Mouse (Mus musculus) liver, postnatal 0 days (tissue): ENCODE measurements around the gene Hk3. TPM values are rescaled to one million over a fixed set of nuclear protein-coding genes. Genes with fewer than 3 reads are reported as not detected.

ENCODE experiments used
- ATAC-seq: fragments of 200-750 bp; cut with Nextera tagmentation; 2 replicates; pipeline ENCODE4 v1.8.0; 2017; ENCODE audit warnings: mild to moderate bottlenecking, moderate library complexity
- DNase-seq: peaks from one replicate; pipeline ENCODE4 v3.0.0-alpha.2; 2016
- H3K27ac ChIP-seq: fragments of 300-500 bp; sonication (generic); 2 replicates; pipeline ENCODE4 v1.5.1; 2014; ENCODE audit warnings: antibody characterized with exemption, moderate library complexity, mild to moderate bottlenecking, low read depth
- H3K27me3 ChIP-seq: fragments of 300-500 bp; sonication (generic); 2 replicates; pipeline ENCODE4 v1.6.1; 2014; ENCODE audit warnings: low read length, control low read depth, mixed read lengths; ENCODE audit not compliant: insufficient read depth
- H3K36me3 ChIP-seq: fragments of 300-500 bp; sonication (generic); replicated peaks from 2 replicates; pipeline ENCODE4 v1.6.1; 2014; ENCODE audit warnings: mild to moderate bottlenecking, control low read depth, low read length, moderate library complexity, mixed read lengths; ENCODE audit not compliant: insufficient read depth
- H3K4me1 ChIP-seq: fragments of 300-500 bp; sonication (generic); 2 replicates; pipeline ENCODE4 v1.6.1; 2014; ENCODE audit warnings: antibody characterized with exemption, mild to moderate bottlenecking, control low read depth; ENCODE audit not compliant: insufficient read depth
- H3K4me2 ChIP-seq: fragments of 300-500 bp; sonication (generic); 2 replicates; pipeline ENCODE4 v1.6.1; 2014; ENCODE audit warnings: low read depth, mild to moderate bottlenecking, low read length, moderate library complexity, mixed read lengths
- H3K4me3 ChIP-seq: fragments of 300-500 bp; sonication (generic); 2 replicates; pipeline ENCODE4 v1.5.1; 2014; ENCODE audit warnings: low read depth, low read length
- H3K9ac ChIP-seq: fragments of 300-500 bp; sonication (generic); replicated peaks from 2 replicates; pipeline ENCODE4 v1.6.1; 2014; ENCODE audit warnings: mild to moderate bottlenecking, moderate library complexity
- H3K9me3 ChIP-seq: fragments of 300-500 bp; sonication (generic); 2 replicates; pipeline ENCODE4 v1.6.1; 2016; ENCODE audit warnings: mild to moderate bottlenecking, control low read depth, low read length, mixed read lengths
- CTCF ChIP-seq: sonication (generic); IDR thresholded peaks from 2 replicates; pipeline ENCODE4 v1.5.1; 2016; ENCODE audit warnings: antibody characterized with exemption, low read depth
- EP300 ChIP-seq: IDR thresholded peaks from 2 replicates; pipeline ENCODE4 v1.6.1; 2016; ENCODE audit warnings: antibody characterized with exemption, low read depth, mild to moderate bottlenecking
- WGBS: fragments of 180-500 bp; shearing (Covaris S2); extraction: QIAGEN DNeasy Blood & Tissue Kit; methylation state at CpG from one replicate; pipeline ENCODE4 v1.1.7; 2014; ENCODE audit not compliant: insufficient replicate concordance; 5-methylcytosine and 5-hydroxymethylcytosine counted together
- polyA plus RNA-seq: library from polyadenylated mRNA; unstranded; fragments of >200 nt; fragmentation: Nextera tagmentation; extraction: Ambion mirVana; gene quantifications from 2 replicates; pipeline ENCODE4 v1.2.1, GENCODE M21; 2015

The Hk3 gene
- polyA plus RNA-seq, 1 experiment from 2014 or later: 6.5 TPM

- Histone ChIP-seq H3K9me3 (no peaks in the 10 kb centered on the region), H3K4me3 (no peak overlapping the region), H3K36me3 (peaks cover 12% of the 10 kb centered on the region; the same call in 1 of the 2 replicates), H3K27ac (no peak overlapping the region), H3K9ac (no peak overlapping the region), H3K4me1 (peaks cover 14% of the 10 kb centered on the region), H3K4me2 (no peak overlapping the region), H3K27me3 (no peaks in the 10 kb centered on the region)
- 58% methylated on average over 2 of the region's 2 CpGs for WGBS
- DNase-seq: no peak
- no peak for ATAC-seq
- TF ChIP-seq CTCF (no peak), EP300 (no peak)
Observed at GRCm38 (mm10) chr13:55024215-55024614, 3.0 kb upstream of the Hk3 start.

GRCm38 (mm10) chr13:55022715-55023114 lies 1.5 kb upstream of the Hk3 start:
- H3K27ac ChIP-seq: peak overlapping the region; percentile 60
- H3K9ac ChIP-seq: no peak overlapping the region
- 0 out of 2 replicates have a peak, but pooled peaks cover 2% of the 10 kb centered on the region for H3K36me3 ChIP-seq
- H3K27me3 ChIP-seq: no peaks in the 10 kb centered on the region
- ATAC-seq (peak; percentile 51), DNase-seq (peak; percentile 31)
- TF ChIP-seq CTCF (no peak), EP300 (no peak)
- peak overlapping the region; percentile 37 for H3K4me2 ChIP-seq
- H3K4me3 ChIP-seq: no peak overlapping the region
- H3K4me1 ChIP-seq: peaks cover 14% of the 10 kb centered on the region
- H3K9me3 ChIP-seq: no peaks in the 10 kb centered on the region
- WGBS: 52% methylated on average over 9 of the region's 9 CpGs

- Histone ChIP-seq H3K36me3 (no peaks in the 10 kb centered on the region), H3K9me3 (no peaks in the 10 kb centered on the region), H3K27ac (peak overlapping the region; percentile 60), H3K4me2 (peak overlapping the region; percentile 37), H3K4me3 (no peak overlapping the region), H3K27me3 (no peaks in the 10 kb centered on the region), H3K4me1 (peaks cover 14% of the 10 kb centered on the region), H3K9ac (no peak overlapping the region)
- DNase-seq: peak; percentile 8
- WGBS: 53% methylated on average over 4 of the region's 4 CpGs
- TF ChIP-seq CTCF: no peak
- TF ChIP-seq EP300: no peak
- ATAC-seq: no peak
Observed at GRCm38 (mm10) chr13:55022256-55022655, 1.1 kb upstream of the Hk3 start.

GRCm38 (mm10) chr13:55020051-55020450 lies 1.1 kb downstream of the Hk3 start:
- Histone ChIP-seq H3K4me1 (peaks cover 14% of the 10 kb centered on the region), H3K27me3 (no peaks in the 10 kb centered on the region), H3K27ac (peak overlapping the region; percentile 22; the same call in 1 of the 2 replicates), H3K4me2 (peak overlapping the region; percentile 57), H3K4me3 (peak overlapping the region; percentile 22; the same call in 1 of the 2 replicates), H3K9ac (no peak overlapping the region), H3K9me3 (no peaks in the 10 kb centered on the region), H3K36me3 (no peaks in the 10 kb centered on the region)
- TF ChIP-seq EP300: no peak
- 67% methylated on average over 4 of the region's 4 CpGs for WGBS
- ATAC-seq (no peak), DNase-seq (peak; percentile 11)

GRCm38 (mm10) chr13:55019181-55019580 lies 2.0 kb downstream of the Hk3 start:
- no peak for TF ChIP-seq EP300
- TF ChIP-seq CTCF: peak; percentile 13; the same call in 1 of the 2 replicates

GRCm38 (mm10) chr13:55018700-55019099 lies 2.5 kb downstream of the Hk3 start:
- DNase-seq (no peak), ATAC-seq (no peak)
- H3K4me2 ChIP-seq: peak overlapping the region; percentile 57
- no peak overlapping the region for H3K4me3 ChIP-seq
- peaks cover 14% of the 10 kb centered on the region for H3K4me1 ChIP-seq
- no peak overlapping the region for H3K9ac ChIP-seq
- no peaks in the 10 kb centered on the region for H3K9me3 ChIP-seq
- TF ChIP-seq EP300 (no peak), CTCF (no peak)
- no peaks in the 10 kb centered on the region for H3K36me3 ChIP-seq
- H3K27me3 ChIP-seq: no peaks in the 10 kb centered on the region
- H3K27ac ChIP-seq: peak overlapping the region; percentile 51; the same call in 1 of the 2 replicates
- 71% methylated on average over 9 of the region's 9 CpGs for WGBS

More at GRCm38 (mm10) chr13:55019181-55019580, 2.0 kb downstream of the Hk3 start:
- Histone ChIP-seq H3K4me1 (peaks cover 14% of the 10 kb centered on the region), H3K27ac (no peak overlapping the region), H3K9me3 (no peaks in the 10 kb centered on the region), H3K4me3 (0 out of 2 replicates have a peak overlapping the region, but pooled peaks have one; percentile 22), H3K27me3 (no peaks in the 10 kb centered on the region), H3K4me2 (peak overlapping the region; percentile 57), H3K36me3 (no peaks in the 10 kb centered on the region), H3K9ac (no peak overlapping the region)
- DNase-seq (no peak), ATAC-seq (no peak)
- 61% methylated on average over 3 of the region's 3 CpGs for WGBS
